Mouse (Mus musculus): ENCODE data around the gene Cntrob. TPM values are rescaled to one million over a fixed set of nuclear protein-coding genes. Genes with fewer than 3 reads are reported as not detected.

The Cntrob gene
- total and polyA plus RNA-seq, 2 experiments from 2014 or later, result 6.9 to 7.5 TPM

DNA sequence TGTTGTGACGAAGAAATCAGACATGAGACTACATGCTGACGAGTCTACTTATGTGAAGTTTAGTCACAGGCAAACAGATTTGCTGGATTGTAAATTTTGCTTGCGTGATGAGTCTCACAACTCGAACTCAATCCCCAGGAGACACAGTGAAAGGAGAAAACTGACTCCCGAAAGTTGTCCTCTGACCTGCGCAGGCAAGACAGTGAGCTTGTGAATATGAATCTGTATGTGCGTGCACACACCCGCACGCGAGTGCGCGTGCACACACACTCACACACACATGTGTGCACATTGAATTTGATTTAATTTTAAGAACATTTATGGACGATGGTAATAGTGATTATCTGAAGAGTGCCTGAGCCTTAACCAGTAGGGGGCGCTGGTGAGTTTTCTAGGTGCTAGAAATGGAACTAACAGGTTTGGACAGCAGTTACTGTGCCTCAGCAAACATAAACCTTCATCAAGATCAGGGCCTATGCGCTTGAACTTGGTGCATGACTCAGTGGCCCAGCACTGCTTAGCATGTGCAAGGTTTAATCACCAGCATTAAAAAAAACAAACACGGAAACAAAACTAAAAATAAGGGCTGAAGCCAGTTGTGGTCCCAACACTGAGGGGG, 51.3 kb downstream of the Cntrob start:
- Histone ChIP-seq H3K27me3 (ENCODE audit: control insufficient read depth, insufficient read depth, low read length) (peaks cover 6% of the 10 kb centered on the region; the same call in 1 of the 2 replicates), H3K4me1 (ENCODE audit: control insufficient read depth, insufficient read depth) (no peaks in the 10 kb centered on the region), H3K4me3 (ENCODE audit: low read depth, low read length) (no peak overlapping the region), H3K9ac (replicated peaks; ENCODE audit: low read depth, low read length) (no peak overlapping the region), H3K36me3 (replicated peaks; ENCODE audit: control insufficient read depth, insufficient read depth, low read length) (no peaks in the 10 kb centered on the region), H3K27ac (ENCODE audit: low read depth) (no peak overlapping the region), H3K4me2 (ENCODE audit: low read depth, low read length) (no peak overlapping the region), H3K9me3 (replicated peaks; ENCODE audit: control insufficient read depth, low read length) (no peaks in the 10 kb centered on the region)
- DNase-seq (ENCODE audit: low spot score), result peak; percentile 46
- WGBS, result 35% methylated on average over 16 of the region's 16 CpGs
- TF ChIP-seq CTCF (IDR thresholded peaks at IDR 0.05; ENCODE audit: low read depth) (peak; percentile 80), EP300 (IDR thresholded peaks at IDR 0.05; ENCODE audit: low read depth) (no peak)
- no peak for ATAC-seq (ENCODE audit: insufficient read depth, low read depth)

DNA sequence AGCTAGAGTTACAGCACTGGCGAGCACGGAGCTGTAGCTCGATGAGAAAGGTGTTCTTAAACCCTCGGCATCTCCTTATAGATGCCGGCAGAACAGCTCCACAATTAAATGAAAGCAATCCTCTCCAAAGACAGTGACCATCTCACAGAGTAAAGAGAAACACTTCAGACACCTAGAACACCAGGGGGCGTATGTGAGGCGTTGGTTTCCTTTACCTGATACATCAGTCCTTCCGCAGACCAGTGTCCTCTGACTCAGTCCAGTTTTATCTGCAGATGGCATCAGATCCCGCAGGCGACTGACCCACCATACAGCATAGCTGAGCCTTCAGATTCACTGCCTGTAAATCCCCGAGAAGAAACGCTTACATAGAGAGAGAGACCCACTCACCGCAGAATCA, 54.0 kb downstream of the Cntrob start:
- no peak overlapping the region for H3K27ac ChIP-seq (ENCODE audit: low read depth)
- ATAC-seq (ENCODE audit: insufficient read depth, low read depth), result no peak
- 18% methylated on average over 13 of the region's 13 CpGs for WGBS

DNA sequence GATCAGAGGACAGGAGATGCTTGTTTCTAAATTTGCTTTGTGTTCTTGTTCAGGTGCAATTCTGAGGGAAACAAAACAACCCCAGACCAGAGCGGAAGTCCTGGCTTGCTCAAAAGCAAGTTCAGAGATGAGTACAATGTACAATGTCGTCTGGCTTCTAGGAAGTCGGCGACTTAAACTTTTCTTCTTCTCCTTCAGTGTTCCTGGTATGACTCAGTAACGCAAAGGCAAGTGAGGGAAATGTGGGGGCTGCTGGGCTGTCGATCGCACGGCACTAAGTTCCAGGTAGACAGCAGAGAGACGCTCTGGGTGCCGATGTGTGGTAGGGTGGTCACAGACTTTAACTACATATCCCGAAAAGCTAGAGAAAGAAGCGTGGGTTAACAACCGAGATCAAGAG, 55.5 kb downstream of the Cntrob start:
- Histone ChIP-seq H3K36me3 (replicated peaks; ENCODE audit: control insufficient read depth, insufficient read depth, low read length) (no peaks in the 10 kb centered on the region), H3K27me3 (ENCODE audit: control insufficient read depth, insufficient read depth, low read length) (peaks cover 6% of the 10 kb centered on the region; the same call in 1 of the 2 replicates), H3K27ac (ENCODE audit: low read depth) (no peak overlapping the region), H3K4me3 (ENCODE audit: low read depth, low read length) (no peak overlapping the region), H3K4me2 (ENCODE audit: low read depth, low read length) (no peak overlapping the region), H3K9ac (replicated peaks; ENCODE audit: low read depth, low read length) (no peak overlapping the region), H3K9me3 (replicated peaks; ENCODE audit: control insufficient read depth, low read length) (no peaks in the 10 kb centered on the region), H3K4me1 (ENCODE audit: control insufficient read depth, insufficient read depth) (peaks cover 8% of the 10 kb centered on the region)
- DNase-seq (ENCODE audit: low spot score), result no peak
- no peak for TF ChIP-seq CTCF (IDR thresholded peaks at IDR 0.05; ENCODE audit: low read depth)
- TF ChIP-seq EP300 (IDR thresholded peaks at IDR 0.05; ENCODE audit: low read depth), result no peak
- no peak for ATAC-seq (ENCODE audit: insufficient read depth, low read depth)
- 80% methylated on average over 13 of the region's 13 CpGs for WGBS

More for the DNA sequence above, 54.0 kb downstream of the Cntrob start:
- Histone ChIP-seq H3K4me3 (ENCODE audit: low read depth, low read length) (no peak overlapping the region), H3K36me3 (replicated peaks; ENCODE audit: control insufficient read depth, insufficient read depth, low read length) (no peaks in the 10 kb centered on the region), H3K9me3 (replicated peaks; ENCODE audit: control insufficient read depth, low read length) (no peaks in the 10 kb centered on the region), H3K4me2 (ENCODE audit: low read depth, low read length) (no peak overlapping the region), H3K27me3 (ENCODE audit: control insufficient read depth, insufficient read depth, low read length) (peaks cover 6% of the 10 kb centered on the region; the same call in 1 of the 2 replicates), H3K4me1 (ENCODE audit: control insufficient read depth, insufficient read depth) (peaks cover 8% of the 10 kb centered on the region), H3K9ac (replicated peaks; ENCODE audit: low read depth, low read length) (no peak overlapping the region)
- DNase-seq (ENCODE audit: low spot score), result no peak
- TF ChIP-seq EP300 (IDR thresholded peaks at IDR 0.05; ENCODE audit: low read depth) (no peak), CTCF (IDR thresholded peaks at IDR 0.05; ENCODE audit: low read depth) (peak; percentile 68)

DNA sequence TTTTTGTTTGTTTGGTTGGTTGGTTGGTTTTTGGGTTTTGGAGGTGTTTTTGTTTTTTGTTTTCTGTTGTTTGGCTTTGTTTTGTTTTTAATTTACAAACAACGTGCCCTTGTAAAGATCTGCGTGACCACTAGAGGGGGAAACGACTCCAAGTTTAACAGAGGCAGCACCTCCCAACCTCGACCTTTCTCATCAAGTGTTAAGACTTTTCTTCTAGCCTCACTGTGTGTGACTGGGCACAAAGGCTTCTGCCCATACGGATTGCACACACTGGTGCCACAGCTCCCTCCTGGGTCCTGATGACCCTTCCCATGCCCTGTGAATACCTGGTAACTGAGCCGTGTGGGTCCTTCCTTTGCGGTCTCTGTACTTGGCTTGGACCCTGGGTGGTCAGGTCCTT, 56.2 kb downstream of the Cntrob start:
- no peak overlapping the region for H3K9ac ChIP-seq (replicated peaks; ENCODE audit: low read depth, low read length)
- TF ChIP-seq CTCF (IDR thresholded peaks at IDR 0.05; ENCODE audit: low read depth) (peak; percentile 61), EP300 (IDR thresholded peaks at IDR 0.05; ENCODE audit: low read depth) (no peak)
- ATAC-seq (ENCODE audit: insufficient read depth, low read depth), result no peak
- H3K4me3 ChIP-seq (ENCODE audit: low read depth, low read length), result no peak overlapping the region
- H3K9me3 ChIP-seq (replicated peaks; ENCODE audit: control insufficient read depth, low read length), result no peaks in the 10 kb centered on the region
- peaks cover 8% of the 10 kb centered on the region for H3K4me1 ChIP-seq (ENCODE audit: control insufficient read depth, insufficient read depth)
- no peak overlapping the region for H3K27ac ChIP-seq (ENCODE audit: low read depth)
- DNase-seq (ENCODE audit: low spot score), result peak; percentile 47
- H3K27me3 ChIP-seq (ENCODE audit: control insufficient read depth, insufficient read depth, low read length), result peaks cover 6% of the 10 kb centered on the region; the same call in 1 of the 2 replicates
- no peaks in the 10 kb centered on the region for H3K36me3 ChIP-seq (replicated peaks; ENCODE audit: control insufficient read depth, insufficient read depth, low read length)
- no peak overlapping the region for H3K4me2 ChIP-seq (ENCODE audit: low read depth, low read length)
- WGBS, result 26% methylated on average over 7 of the region's 7 CpGs

DNA sequence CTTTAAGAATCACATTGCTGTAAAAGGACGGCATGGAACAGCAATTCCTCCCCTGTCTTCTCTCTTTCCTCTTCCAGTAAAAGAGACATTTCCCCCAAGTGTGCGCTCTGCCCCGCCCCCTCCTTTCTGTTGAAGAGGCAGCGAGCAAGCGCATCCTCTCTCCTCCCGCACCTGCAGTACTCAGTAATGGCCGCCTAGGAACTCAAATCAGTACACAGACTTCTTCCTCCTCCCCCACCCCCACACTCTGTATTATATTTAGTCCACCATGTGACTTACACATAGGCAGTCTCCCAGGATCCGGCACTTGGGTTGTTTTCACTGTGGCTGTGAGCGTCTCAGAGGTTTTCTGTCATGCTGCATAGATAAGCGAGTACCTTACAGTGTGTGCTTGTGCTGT, 57.3 kb downstream of the Cntrob start:
- peak; percentile 92 for ATAC-seq (ENCODE audit: insufficient read depth, low read depth)
- no peaks in the 10 kb centered on the region for H3K36me3 ChIP-seq (replicated peaks; ENCODE audit: control insufficient read depth, insufficient read depth, low read length)
- H3K4me1 ChIP-seq (ENCODE audit: control insufficient read depth, insufficient read depth), result peaks cover 8% of the 10 kb centered on the region
- peak overlapping the region; percentile 38; the same call in 1 of the 2 replicates for H3K9ac ChIP-seq (replicated peaks; ENCODE audit: low read depth, low read length)
- peak overlapping the region; percentile 52 for H3K4me2 ChIP-seq (ENCODE audit: low read depth, low read length)
- no peaks in the 10 kb centered on the region for H3K9me3 ChIP-seq (replicated peaks; ENCODE audit: control insufficient read depth, low read length)
- peaks cover 6% of the 10 kb centered on the region; the same call in 1 of the 2 replicates for H3K27me3 ChIP-seq (ENCODE audit: control insufficient read depth, insufficient read depth, low read length)
- peak overlapping the region; percentile 88 for H3K27ac ChIP-seq (ENCODE audit: low read depth)
- peak; percentile 80 for DNase-seq (ENCODE audit: low spot score)
- H3K4me3 ChIP-seq (ENCODE audit: low read depth, low read length), result peak overlapping the region; percentile 28
- 6% methylated on average over 10 of the region's 10 CpGs for WGBS
- TF ChIP-seq CTCF (IDR thresholded peaks at IDR 0.05; ENCODE audit: low read depth) (no peak), EP300 (IDR thresholded peaks at IDR 0.05; ENCODE audit: low read depth) (peak; percentile 39; the same call in 1 of the 2 replicates)

DNA sequence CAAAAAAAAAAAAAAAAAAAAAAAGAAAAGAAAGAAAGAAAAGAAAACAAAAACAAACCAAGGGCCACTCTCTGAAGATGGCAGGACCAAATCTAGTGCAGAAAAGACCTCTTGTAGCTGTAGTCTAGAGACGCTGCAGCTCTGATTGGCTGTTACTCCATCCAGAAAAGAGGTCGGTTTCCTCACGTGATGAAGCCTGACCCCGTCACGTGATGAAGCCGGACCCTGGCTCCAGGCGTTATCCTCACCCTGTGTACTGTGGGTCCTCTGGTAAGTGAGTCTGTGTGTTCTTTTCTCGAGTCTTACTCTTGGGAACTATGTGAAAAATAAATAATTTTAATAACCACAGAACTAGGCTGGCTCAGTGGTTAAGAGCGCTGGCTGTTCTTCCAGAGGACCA, 58.2 kb downstream of the Cntrob start:
- Histone ChIP-seq H3K9me3 (replicated peaks; ENCODE audit: control insufficient read depth, low read length) (no peaks in the 10 kb centered on the region), H3K27me3 (ENCODE audit: control insufficient read depth, insufficient read depth, low read length) (peaks cover 6% of the 10 kb centered on the region; the same call in 1 of the 2 replicates), H3K4me3 (ENCODE audit: low read depth, low read length) (no peak overlapping the region), H3K9ac (replicated peaks; ENCODE audit: low read depth, low read length) (no peak overlapping the region), H3K27ac (ENCODE audit: low read depth) (no peak overlapping the region), H3K4me1 (ENCODE audit: control insufficient read depth, insufficient read depth) (peaks cover 8% of the 10 kb centered on the region), H3K36me3 (replicated peaks; ENCODE audit: control insufficient read depth, insufficient read depth, low read length) (no peaks in the 10 kb centered on the region), H3K4me2 (ENCODE audit: low read depth, low read length) (no peak overlapping the region)
- DNase-seq (ENCODE audit: low spot score) (no peak), ATAC-seq (ENCODE audit: insufficient read depth, low read depth) (no peak)
- no peak for TF ChIP-seq CTCF (IDR thresholded peaks at IDR 0.05; ENCODE audit: low read depth)
- no peak for TF ChIP-seq EP300 (IDR thresholded peaks at IDR 0.05; ENCODE audit: low read depth)
- WGBS, result 74% methylated on average over 9 of the region's 9 CpGs
